Mouse (Mus musculus) MEL (cell line): ENCODE measurements at regions not wholly inside any gene's neighbourhood (a gene's known extent, or its start where the extent isn't known, plus 50 kb on each side); places are given as distances from the start of the nearest gene placed in this dataset.

Experiments
- CHD1 ChIP-seq: IDR thresholded peaks from 2 replicates; pipeline ENCODE4 v1.6.1; 2012; ENCODE audit warnings: low read depth, mild to moderate bottlenecking, inconsistent platforms, low read length, improper control_type of control experiment
- CHD2 ChIP-seq: IDR thresholded peaks from 2 replicates; pipeline ENCODE4 v1.6.1; 2011; ENCODE audit warnings: low read length, improper control_type of control experiment
- CTCF ChIP-seq, 3 experiments: IDR thresholded peaks in 2 of 3; conservative IDR thresholded peaks in 1 of 3; 2 replicates each; pipeline ENCODE4 v1.5.1; 2011 to 2012; ENCODE audit warnings: low read length in 3 of 3, low read depth in 2 of 3, mild to moderate bottlenecking in 2 of 3, improper control_type of control experiment in 1 of 3, inconsistent platforms in 1 of 3, mixed read lengths in 1 of 3, moderate library complexity in 1 of 3; ENCODE audit not compliant: control insufficient read depth in 1 of 3, insufficient read depth in 1 of 3, poor library complexity in 1 of 3, severe bottlenecking in 1 of 3
- ELF1 ChIP-seq: IDR thresholded peaks from 2 replicates; pipeline ENCODE4 v1.6.1; 2014; ENCODE audit warnings: low read depth, mild to moderate bottlenecking, inconsistent platforms, low read length, improper control_type of control experiment, moderate library complexity
- EP300 ChIP-seq, 2 experiments: IDR thresholded peaks; 2 replicates each; pipeline ENCODE4 v1.6.1; 2011; ENCODE audit warnings: improper control_type of control experiment in 2 of 2, low read length in 2 of 2, low read depth in 1 of 2, mild to moderate bottlenecking in 1 of 2
- ETS1 ChIP-seq: IDR thresholded peaks from 2 replicates; pipeline ENCODE4 v1.6.1; 2012; ENCODE audit warnings: low read depth, mild to moderate bottlenecking, inconsistent platforms, low read length, improper control_type of control experiment, moderate library complexity
- MAZ ChIP-seq: IDR thresholded peaks from 2 replicates; pipeline ENCODE4 v1.6.1; 2012; ENCODE audit warnings: low read depth, mild to moderate bottlenecking, inconsistent platforms, low read length, improper control_type of control experiment
- NELFE ChIP-seq: IDR thresholded peaks from 2 replicates; pipeline ENCODE4 v1.6.1; 2011; ENCODE audit warnings: low read depth, low read length, improper control_type of control experiment
- NRF1 ChIP-seq: IDR thresholded peaks from 2 replicates; pipeline ENCODE4 v1.6.1; 2014; ENCODE audit warnings: low read depth, mild to moderate bottlenecking, inconsistent platforms, low read length, improper control_type of control experiment, moderate library complexity; ENCODE audit not compliant: poor library complexity, insufficient read depth, severe bottlenecking
- POLR2A ChIP-seq, 2 experiments: IDR thresholded peaks; 2 replicates each; pipeline ENCODE4 v1.6.1; 2011 to 2012; ENCODE audit warnings: low read length in 2 of 2, mild to moderate bottlenecking in 2 of 2, control low read depth in 1 of 2, improper control_type of control experiment in 1 of 2, low read depth in 1 of 2, moderate library complexity in 1 of 2; ENCODE audit not compliant: control insufficient read depth in 1 of 2, insufficient read depth in 1 of 2, poor library complexity in 1 of 2
- SMC3 ChIP-seq: IDR thresholded peaks from 2 replicates; pipeline ENCODE4 v1.6.1; 2011; ENCODE audit warnings: low read depth, low read length, improper control_type of control experiment
- UBTF ChIP-seq: IDR thresholded peaks from 2 replicates; pipeline ENCODE4 v1.6.1; 2012; ENCODE audit warnings: low read depth, mild to moderate bottlenecking, inconsistent platforms, low read length, improper control_type of control experiment, moderate library complexity, borderline replicate concordance; ENCODE audit not compliant: insufficient read depth
- ZNF384 ChIP-seq: IDR thresholded peaks from 2 replicates; pipeline ENCODE4 v1.6.1; 2012; ENCODE audit warnings: low read depth, mild to moderate bottlenecking, inconsistent platforms, low read length, improper control_type of control experiment

GRCm38 (mm10) chr10:95016896-95017295 is 72.3 kb upstream of the Plxnc1 start:
- TF ChIP-seq SMC3, result no peak
- no peak for TF ChIP-seq POLR2A (IDR thresholded peaks at IDR 0.05; ENCODE audit: control insufficient read depth in 1 of 2, insufficient read depth in 1 of 2, low read depth in 1 of 2, low read length in 2 of 2, poor library complexity in 1 of 2)
- TF ChIP-seq NRF1, result no peak
- TF ChIP-seq ZNF384, result no peak
- no peak for TF ChIP-seq ELF1
- TF ChIP-seq ETS1, result no peak
- no peak for TF ChIP-seq CHD2
- no peak for TF ChIP-seq EP300 (IDR thresholded peaks at IDR 0.05; ENCODE audit: low read depth in 1 of 2, low read length in 2 of 2)
- no peak for TF ChIP-seq CTCF (IDR thresholded peaks at IDR 0.05 in 2 of 3, conservative IDR thresholded peaks at IDR 0.05 in 1 of 3; ENCODE audit: control insufficient read depth in 1 of 3, insufficient read depth in 1 of 3, low read depth in 2 of 3, low read length in 3 of 3, poor library complexity in 1 of 3, severe bottlenecking in 1 of 3)
- TF ChIP-seq UBTF, result no peak
- no peak for TF ChIP-seq CHD1
- TF ChIP-seq NELFE, result no peak
- no peak for TF ChIP-seq MAZ
